Mouse (Mus musculus) adrenal gland, postnatal 0 days (tissue): ENCODE data around the gene Tmem182. TPM values are rescaled to one million over a fixed set of nuclear protein-coding genes. Genes with fewer than 3 reads are reported as not detected.

ENCODE experiments used
- polyA plus RNA-seq: library from polyadenylated mRNA; unstranded; fragments of >200 nt; fragmentation: Nextera tagmentation; extraction: Ambion mirVana; gene quantifications from 2 replicates; pipeline ENCODE4 v1.2.1, GENCODE M21; 2015

The Tmem182 gene
- 0.46 and 0.54 TPM in 2 replicates for polyA plus RNA-seq

DNA sequence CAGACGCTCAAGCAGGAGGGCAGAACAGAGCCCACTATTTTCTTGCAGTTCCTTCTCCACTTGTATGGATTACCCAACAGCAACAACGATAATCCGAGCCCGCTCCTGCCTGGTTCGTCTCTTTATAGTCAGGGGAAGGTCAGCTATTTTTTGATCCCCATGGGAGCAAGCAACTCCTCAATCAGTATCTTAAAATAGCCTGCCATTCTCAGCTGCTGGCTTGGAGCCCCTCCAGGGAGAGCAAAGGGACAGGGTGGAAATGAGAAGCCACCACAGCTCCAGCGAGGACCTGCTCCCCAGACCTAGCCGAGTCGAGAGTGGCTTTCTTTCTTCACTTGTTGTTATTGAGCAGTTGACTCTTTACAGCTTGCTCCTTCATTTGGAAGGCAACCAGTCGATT is at the start of gene Tmem182:
Gene Tmem182 (plus strand): TSS at position 251 of the 400 bp plus-strand sequence.

DNA sequence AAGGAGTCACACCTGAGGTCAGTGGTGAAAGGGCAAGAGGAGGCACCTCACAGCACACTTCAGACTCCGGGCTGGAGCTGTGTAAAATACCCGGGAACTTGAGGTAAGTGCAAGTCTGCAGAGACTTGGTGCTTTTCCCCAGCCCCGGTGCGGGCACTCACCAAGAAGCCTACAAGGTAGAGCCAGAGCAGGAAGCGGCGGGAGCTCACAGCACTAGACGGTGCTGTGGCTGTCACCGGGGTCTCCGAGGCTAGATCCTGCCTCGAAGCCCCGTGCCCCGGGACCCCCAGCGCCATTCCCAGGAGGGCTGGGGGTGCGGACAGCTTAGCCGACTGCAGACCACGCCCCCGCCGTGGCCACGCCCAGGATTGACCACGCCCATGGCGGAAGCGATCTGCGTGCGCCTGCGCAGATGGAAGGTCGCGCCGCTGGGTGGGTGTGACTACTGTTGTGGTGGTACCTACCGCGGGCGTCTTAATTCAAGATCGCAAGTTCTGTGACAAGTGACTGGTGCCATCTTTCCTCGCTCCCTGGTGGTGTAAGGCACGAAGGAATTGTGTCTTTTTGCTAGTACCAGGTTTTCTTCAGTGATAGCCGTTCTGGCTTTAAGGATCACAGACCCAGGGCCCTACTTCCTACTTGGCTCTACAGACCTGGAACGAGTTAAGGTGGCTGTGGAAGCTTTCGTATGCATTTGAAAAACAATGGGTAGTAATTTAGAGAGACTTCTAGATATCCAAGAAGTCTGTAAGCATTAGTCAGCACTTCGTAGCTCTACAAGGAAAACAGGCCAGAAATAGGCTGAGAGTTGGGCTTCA is 14.9 kb upstream of the Tmem182 start, which contains the start of gene Mfsd9:
Gene Mfsd9 (minus strand): TSS at position 364 of the 818 bp plus-strand sequence.

Other genes with a start within 250 kb of the Tmem182 start
- 0.10 TPM in 1 of 2 replicates, not detected in the other for gene Slc9a4, start 225.5 kb upstream of the Tmem182 start, polyA plus RNA-seq
- 0.22 and 0.24 TPM in 2 replicates for gene Slc9a2, start 125.0 kb upstream of the Tmem182 start, polyA plus RNA-seq
- 3.5 and 4.9 TPM in 2 replicates for gene Mfsd9, start 14.9 kb upstream of the Tmem182 start, polyA plus RNA-seq